Mouse (Mus musculus): ENCODE results near the gene Metrn. TPM values are rescaled to one million over a fixed set of nuclear protein-coding genes. Genes with fewer than 3 reads are reported as not detected.

Gene Metrn
- polyA plus RNA-seq, 1 experiment from 2014 or later, result 8.6 TPM

GRCm38 (mm10) chr17:25828223-25828594, 31.3 kb upstream of the Metrn start:
- Histone ChIP-seq H3K9ac (ENCODE audit: low read length) (no peak overlapping the region), H3K27ac (ENCODE audit: low read depth) (peak overlapping the region; percentile 82), H3K36me3 (ENCODE audit: control insufficient read depth, insufficient read depth, low read length) (peaks cover 45% of the 10 kb centered on the region)

GRCm38 (mm10) chr17:25827546-25828222, 30.7 kb upstream of the Metrn start:
- 96% methylated on average over 22 of the region's 22 CpGs for WGBS
- no peak overlapping the region for H3K27ac ChIP-seq (ENCODE audit: low read depth)
- no peak for DNase-seq (ENCODE audit: low spot score)
- peaks cover 45% of the 10 kb centered on the region for H3K36me3 ChIP-seq (ENCODE audit: control insufficient read depth, insufficient read depth, low read length)
- H3K27me3 ChIP-seq (replicated peaks; ENCODE audit: control insufficient read depth, insufficient read depth, low read length), result no peaks in the 10 kb centered on the region
- H3K4me3 ChIP-seq (ENCODE audit: low read depth, low read length), result no peak overlapping the region
- H3K9me3 ChIP-seq (ENCODE audit: control insufficient read depth, low read length), result no peaks in the 10 kb centered on the region
- peaks cover 45% of the 10 kb centered on the region for H3K4me1 ChIP-seq (replicated peaks; ENCODE audit: control insufficient read depth, insufficient read depth, low read length)
- no peak overlapping the region for H3K9ac ChIP-seq (ENCODE audit: low read length)
- no peak for ATAC-seq (replicated peaks; ENCODE audit: low FRiP score, low TSS enrichment, low read depth)
- no peak overlapping the region for H3K4me2 ChIP-seq (ENCODE audit: low read length)

More at GRCm38 (mm10) chr17:25828223-25828594, 31.3 kb upstream of the Metrn start:
- Histone ChIP-seq H3K4me1 (replicated peaks; ENCODE audit: control insufficient read depth, insufficient read depth, low read length) (peaks cover 45% of the 10 kb centered on the region), H3K27me3 (replicated peaks; ENCODE audit: control insufficient read depth, insufficient read depth, low read length) (no peaks in the 10 kb centered on the region), H3K9me3 (ENCODE audit: control insufficient read depth, low read length) (no peaks in the 10 kb centered on the region), H3K4me3 (ENCODE audit: low read depth, low read length) (peak overlapping the region; percentile 69), H3K4me2 (ENCODE audit: low read length) (peak overlapping the region; percentile 85)
- ATAC-seq (replicated peaks; ENCODE audit: low FRiP score, low TSS enrichment, low read depth) (no peak), DNase-seq (ENCODE audit: low spot score) (no peak)
- WGBS, result 84% methylated on average over 8 of the region's 8 CpGs

- Histone ChIP-seq H3K9ac (ENCODE audit: low read length) (no peak overlapping the region), H3K36me3 (ENCODE audit: control insufficient read depth, insufficient read depth, low read length) (peaks cover 45% of the 10 kb centered on the region), H3K4me1 (replicated peaks; ENCODE audit: control insufficient read depth, insufficient read depth, low read length) (peaks cover 44% of the 10 kb centered on the region), H3K27ac (ENCODE audit: low read depth) (no peak overlapping the region), H3K27me3 (replicated peaks; ENCODE audit: control insufficient read depth, insufficient read depth, low read length) (no peaks in the 10 kb centered on the region), H3K9me3 (ENCODE audit: control insufficient read depth, low read length) (no peaks in the 10 kb centered on the region), H3K4me3 (ENCODE audit: low read depth, low read length) (no peak overlapping the region), H3K4me2 (ENCODE audit: low read length) (no peak overlapping the region)
- 93% methylated on average over 13 of the region's 13 CpGs for WGBS
- ATAC-seq (replicated peaks; ENCODE audit: low FRiP score, low TSS enrichment, low read depth) (no peak), DNase-seq (ENCODE audit: low spot score) (no peak)
These were observed 30.1 kb upstream of the Metrn start for GRCm38 (mm10) chr17:25827011-25827410.

- H3K27ac ChIP-seq (ENCODE audit: low read depth), result no peak overlapping the region
- no peak for ATAC-seq (replicated peaks; ENCODE audit: low FRiP score, low TSS enrichment, low read depth)
- no peak overlapping the region for H3K4me3 ChIP-seq (ENCODE audit: low read depth, low read length)
- H3K9ac ChIP-seq (ENCODE audit: low read length), result no peak overlapping the region
- H3K27me3 ChIP-seq (replicated peaks; ENCODE audit: control insufficient read depth, insufficient read depth, low read length), result peaks cover 5% of the 10 kb centered on the region; the same call in 1 of the 2 replicates
- DNase-seq (ENCODE audit: low spot score), result no peak
- H3K9me3 ChIP-seq (ENCODE audit: control insufficient read depth, low read length), result no peaks in the 10 kb centered on the region
- H3K4me1 ChIP-seq (replicated peaks; ENCODE audit: control insufficient read depth, insufficient read depth, low read length), result peaks cover 35% of the 10 kb centered on the region
- no peak overlapping the region for H3K4me2 ChIP-seq (ENCODE audit: low read length)
- WGBS, result 96% methylated on average over 27 of the region's 27 CpGs
- peaks cover 36% of the 10 kb centered on the region for H3K36me3 ChIP-seq (ENCODE audit: control insufficient read depth, insufficient read depth, low read length)
These were observed 29.1 kb upstream of the Metrn start for GRCm38 (mm10) chr17:25825984-25826570.

GRCm38 (mm10) chr17:25825311-25825710, 28.4 kb upstream of the Metrn start:
- ATAC-seq (replicated peaks; ENCODE audit: low FRiP score, low TSS enrichment, low read depth) (no peak), DNase-seq (ENCODE audit: low spot score) (no peak)
- no peak overlapping the region for H3K27ac ChIP-seq (ENCODE audit: low read depth)
- no peak overlapping the region for H3K4me3 ChIP-seq (ENCODE audit: low read depth, low read length)
- peak overlapping the region; percentile 92; the same call in 1 of the 2 replicates for H3K4me2 ChIP-seq (ENCODE audit: low read length)
- H3K4me1 ChIP-seq (replicated peaks; ENCODE audit: control insufficient read depth, insufficient read depth, low read length), result peaks cover 29% of the 10 kb centered on the region
- peaks cover 29% of the 10 kb centered on the region for H3K36me3 ChIP-seq (ENCODE audit: control insufficient read depth, insufficient read depth, low read length)
- 94% methylated on average over 6 of the region's 6 CpGs for WGBS
- H3K27me3 ChIP-seq (replicated peaks; ENCODE audit: control insufficient read depth, insufficient read depth, low read length), result peaks cover 11% of the 10 kb centered on the region
- no peaks in the 10 kb centered on the region for H3K9me3 ChIP-seq (ENCODE audit: control insufficient read depth, low read length)
- no peak overlapping the region for H3K9ac ChIP-seq (ENCODE audit: low read length)

GRCm38 (mm10) chr17:25824362-25825142, 27.6 kb upstream of the Metrn start:
- Histone ChIP-seq H3K36me3 (ENCODE audit: control insufficient read depth, insufficient read depth, low read length) (peaks cover 24% of the 10 kb centered on the region), H3K4me2 (ENCODE audit: low read length) (peak overlapping the region; percentile 92), H3K4me3 (ENCODE audit: low read depth, low read length) (peak overlapping the region; percentile 77; the same call in 1 of the 2 replicates), H3K9me3 (ENCODE audit: control insufficient read depth, low read length) (no peaks in the 10 kb centered on the region), H3K27ac (ENCODE audit: low read depth) (no peak overlapping the region), H3K4me1 (replicated peaks; ENCODE audit: control insufficient read depth, insufficient read depth, low read length) (peaks cover 21% of the 10 kb centered on the region), H3K9ac (ENCODE audit: low read length) (peak overlapping the region; percentile 62; the same call in 1 of the 2 replicates), H3K27me3 (replicated peaks; ENCODE audit: control insufficient read depth, insufficient read depth, low read length) (peaks cover 18% of the 10 kb centered on the region)
- 66% methylated on average over 17 of the region's 17 CpGs for WGBS
- ATAC-seq (replicated peaks; ENCODE audit: low FRiP score, low TSS enrichment, low read depth) (no peak), DNase-seq (ENCODE audit: low spot score) (no peak)

- Histone ChIP-seq H3K4me1 (replicated peaks; ENCODE audit: control insufficient read depth, insufficient read depth, low read length) (peaks cover 19% of the 10 kb centered on the region), H3K4me3 (ENCODE audit: low read depth, low read length) (peak within 1 kb of the TSS; percentile 77), H3K27me3 (replicated peaks; ENCODE audit: control insufficient read depth, insufficient read depth, low read length) (peaks cover 29% of the 10 kb centered on the region), H3K9ac (ENCODE audit: low read length) (peak within 1 kb of the TSS; percentile 62), H3K9me3 (ENCODE audit: control insufficient read depth, low read length) (no peaks in the 10 kb centered on the region), H3K36me3 (ENCODE audit: control insufficient read depth, insufficient read depth, low read length) (peaks cover 24% of the 10 kb centered on the region), H3K4me2 (ENCODE audit: low read length) (peak within 1 kb of the TSS; percentile 92), H3K27ac (ENCODE audit: low read depth) (peak within 1 kb of the TSS; percentile 38)
- DNase-seq (ENCODE audit: low spot score) (peak; percentile 79), ATAC-seq (replicated peaks; ENCODE audit: low FRiP score, low TSS enrichment, low read depth) (0 out of 2 replicates have a peak, but pooled peaks have one; percentile 49)
- under 1% methylated on average over 18 of the region's 18 CpGs for WGBS
These were observed 26.5 kb upstream of the Metrn start, which contains the start of gene Wdr24 for GRCm38 (mm10) chr17:25823452-25823851. Gene Wdr24 (plus strand): TSS chr17:25823627.

GRCm38 (mm10) chr17:25818851-25819780, 22.2 kb upstream of the Metrn start:
- peaks cover 3% of the 10 kb centered on the region for H3K4me1 ChIP-seq (replicated peaks; ENCODE audit: control insufficient read depth, insufficient read depth, low read length)
- no peaks in the 10 kb centered on the region for H3K9me3 ChIP-seq (ENCODE audit: control insufficient read depth, low read length)
- peak; percentile 41 for ATAC-seq (replicated peaks; ENCODE audit: low FRiP score, low TSS enrichment, low read depth)
- no peak for DNase-seq (ENCODE audit: low spot score)
- H3K27ac ChIP-seq (ENCODE audit: low read depth), result no peak overlapping the region
- peaks cover 40% of the 10 kb centered on the region for H3K27me3 ChIP-seq (replicated peaks; ENCODE audit: control insufficient read depth, insufficient read depth, low read length)
- WGBS, result 5% methylated on average over 46 of the region's 46 CpGs
- H3K4me2 ChIP-seq (ENCODE audit: low read length), result peak overlapping the region; percentile 25
- no peaks in the 10 kb centered on the region for H3K36me3 ChIP-seq (ENCODE audit: control insufficient read depth, insufficient read depth, low read length)
- no peak overlapping the region for H3K4me3 ChIP-seq (ENCODE audit: low read depth, low read length)
- no peak overlapping the region for H3K9ac ChIP-seq (ENCODE audit: low read length)

All from intestine, embryonic 14.5 days (tissue).